Mouse (Mus musculus) G1E (cell line): Measurements from ENCODE around the gene Srrt.

Experiments used
- CTCF ChIP-seq: IDR thresholded peaks from 2 replicates; pipeline ENCODE4 v1.5.1; 2012; ENCODE audit warnings: low read depth, low read length, inconsistent platforms, mixed read lengths
- GATA1 ChIP-seq: IDR thresholded peaks from 2 replicates; pipeline ENCODE4 v1.6.1; 2012; ENCODE audit warnings: borderline replicate concordance, low read length, inconsistent platforms, mixed read lengths
- POLR2AphosphoS5 ChIP-seq: IDR thresholded peaks from 2 replicates; pipeline ENCODE4 v1.6.1; 2012; ENCODE audit warnings: low read depth, low read length, inconsistent platforms; ENCODE audit not compliant: insufficient replicate concordance
- TAL1 ChIP-seq: conservative IDR thresholded peaks from 2 replicates; pipeline ENCODE4 v1.6.1; 2012; ENCODE audit warnings: low read depth, low read length, inconsistent platforms, mixed read lengths

- TF ChIP-seq CTCF (no peak), GATA1 (no peak), POLR2AphosphoS5 (no peak), TAL1 (no peak)
Observed at GRCm38 (mm10) chr5:137334317-137334716, 26.8 kb upstream of the Srrt start.
